Mouse (Mus musculus) heart, embryonic 11.5 days (tissue): Measurements from ENCODE around the gene Tmcc2. TPM values are rescaled to one million over a fixed set of nuclear protein-coding genes. Genes with fewer than 3 reads are reported as not detected.
A peak's percentile ranks its signal among the peaks of the same experiment; 100 is the strongest.

ENCODE experiments used
- ATAC-seq: fragments of 200-750 bp; cut with Nextera tagmentation; replicated peaks from 2 replicates; pipeline ENCODE4 v1.8.0; 2017; ENCODE audit warnings: moderate library complexity; ENCODE audit not compliant: insufficient number of reproducible peaks, low FRiP score, low TSS enrichment
- H3K27ac ChIP-seq: fragments of 300-500 bp; sonication (generic); 2 replicates; pipeline ENCODE4 v1.5.1; 2014; ENCODE audit warnings: mild to moderate bottlenecking, low read depth, low read length
- H3K27me3 ChIP-seq: fragments of 300-500 bp; sonication (generic); 2 replicates; pipeline ENCODE4 v1.6.1; 2014; ENCODE audit warnings: mild to moderate bottlenecking, low read length, mixed read lengths; ENCODE audit not compliant: control insufficient read depth, insufficient read depth
- H3K36me3 ChIP-seq: fragments of 300-500 bp; sonication (generic); 2 replicates; pipeline ENCODE4 v1.6.1; 2014; ENCODE audit warnings: mild to moderate bottlenecking, low read length, moderate library complexity, mixed read lengths; ENCODE audit not compliant: control insufficient read depth, insufficient read depth
- H3K4me1 ChIP-seq: fragments of 300-500 bp; sonication (generic); 2 replicates; pipeline ENCODE4 v1.6.1; 2014; ENCODE audit warnings: low read length; ENCODE audit not compliant: control insufficient read depth, insufficient read depth
- H3K4me2 ChIP-seq: fragments of 300-500 bp; sonication (generic); 2 replicates; pipeline ENCODE4 v1.6.1; 2014; ENCODE audit warnings: mild to moderate bottlenecking, moderate library complexity
- H3K4me3 ChIP-seq: fragments of 300-500 bp; sonication (generic); 2 replicates; pipeline ENCODE4 v1.5.1; 2014; ENCODE audit warnings: low read depth, low read length
- H3K9ac ChIP-seq: fragments of 300-500 bp; sonication (generic); 2 replicates; pipeline ENCODE4 v1.6.1; 2014; ENCODE audit warnings: mild to moderate bottlenecking, low read depth, low read length, moderate library complexity
- H3K9me3 ChIP-seq: fragments of 300-500 bp; sonication (generic); replicated peaks from 2 replicates; pipeline ENCODE4 v1.6.1; 2016; ENCODE audit warnings: low read length; ENCODE audit not compliant: control insufficient read depth
- WGBS: fragments of 180-500 bp; shearing (Covaris S2); extraction: QIAGEN DNeasy Blood & Tissue Kit; methylation state at CpG from one replicate; pipeline ENCODE4 v1.1.7; 2014; ENCODE audit not compliant: insufficient replicate concordance; 5-methylcytosine and 5-hydroxymethylcytosine counted together
- polyA plus RNA-seq: library from polyadenylated mRNA; unstranded; fragments of >200 nt; fragmentation: Nextera tagmentation; extraction: Ambion mirVana; gene quantifications from 2 replicates; pipeline ENCODE4 v1.2.1, GENCODE M21; 2014

Tmcc2 gene
- polyA plus RNA-seq, 1 experiment from 2014 or later = 10.4 TPM

- peak overlapping the region; percentile 54 for H3K4me3 ChIP-seq
- no peak overlapping the region for H3K27ac ChIP-seq
- ATAC-seq = no peak
- peaks cover 11% of the 10 kb centered on the region; the same call in 1 of the 2 replicates for H3K27me3 ChIP-seq
- peak overlapping the region; percentile 58 for H3K9ac ChIP-seq
- peaks cover 32% of the 10 kb centered on the region for H3K4me1 ChIP-seq
- no peaks in the 10 kb centered on the region for H3K9me3 ChIP-seq
- 38% methylated on average over 7 of the region's 7 CpGs for WGBS
- no peaks in the 10 kb centered on the region for H3K36me3 ChIP-seq
- peak overlapping the region; percentile 97 for H3K4me2 ChIP-seq
Measured at GRCm38 (mm10) chr1:132316625-132316994, 74.5 kb downstream of the Tmcc2 start.

- no peaks in the 10 kb centered on the region for H3K9me3 ChIP-seq
- peaks cover 11% of the 10 kb centered on the region; the same call in 1 of the 2 replicates for H3K27me3 ChIP-seq
- H3K36me3 ChIP-seq = no peaks in the 10 kb centered on the region
- peak; percentile 61 for ATAC-seq
- WGBS = under 1% methylated on average over 67 of the region's 67 CpGs
- peak within 1 kb of the TSS; percentile 58 for H3K9ac ChIP-seq
- H3K27ac ChIP-seq = no peak within 1 kb of the TSS
- peak within 1 kb of the TSS; percentile 97 for H3K4me2 ChIP-seq
- peak within 1 kb of the TSS; percentile 54 for H3K4me3 ChIP-seq
- H3K4me1 ChIP-seq = peaks cover 35% of the 10 kb centered on the region
Measured at GRCm38 (mm10) chr1:132315889-132316624, 75.0 kb downstream of the Tmcc2 start, which contains the start of gene Nuak2. Gene Nuak2, plus strand, starts transcription at chr1:132316126.

GRCm38 (mm10) chr1:132312703-132313102 is 78.4 kb downstream of the Tmcc2 start:
- peaks cover 13% of the 10 kb centered on the region; the same call in 1 of the 2 replicates for H3K27me3 ChIP-seq
- H3K9me3 ChIP-seq = no peaks in the 10 kb centered on the region
- H3K4me3 ChIP-seq = no peak overlapping the region
- H3K36me3 ChIP-seq = no peaks in the 10 kb centered on the region
- no peak for ATAC-seq
- WGBS = 53% methylated on average over 3 of the region's 3 CpGs
- H3K4me2 ChIP-seq = no peak overlapping the region
- H3K4me1 ChIP-seq = peaks cover 32% of the 10 kb centered on the region
- H3K9ac ChIP-seq = 0 out of 2 replicates have a peak overlapping the region, but pooled peaks have one; percentile 6
- H3K27ac ChIP-seq = peak overlapping the region; percentile 43; the same call in 1 of the 2 replicates

DNA sequence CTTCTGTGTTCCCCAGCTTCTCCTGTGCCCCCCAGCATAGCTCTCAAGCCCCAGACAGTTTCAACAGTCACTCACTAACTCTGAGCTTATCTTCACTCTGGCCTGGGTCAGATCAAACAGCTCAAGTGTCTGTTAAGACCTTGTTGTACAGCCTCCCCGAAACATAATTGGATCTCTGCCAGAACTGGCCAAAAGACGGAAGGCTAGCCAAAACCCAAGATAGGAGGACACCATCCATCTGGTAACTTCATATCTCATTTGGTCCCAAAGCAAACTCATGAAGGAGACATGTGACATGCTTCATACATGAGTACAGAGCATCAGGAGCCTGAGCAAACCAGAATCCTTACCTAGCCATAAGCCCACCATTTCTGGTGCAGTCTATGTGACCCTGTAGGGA is 79.0 kb downstream of the Tmcc2 start:
- 13% methylated on average over 2 of the region's 2 CpGs for WGBS
- ATAC-seq = no peak
- Histone ChIP-seq H3K4me2 (peak overlapping the region; percentile 27), H3K9ac (no peak overlapping the region), H3K27me3 (peaks cover 17% of the 10 kb centered on the region; the same call in 1 of the 2 replicates), H3K9me3 (no peaks in the 10 kb centered on the region), H3K4me1 (peaks cover 32% of the 10 kb centered on the region), H3K27ac (peak overlapping the region; percentile 66), H3K36me3 (no peaks in the 10 kb centered on the region), H3K4me3 (no peak overlapping the region)

GRCm38 (mm10) chr1:132311174-132311859 is 79.8 kb downstream of the Tmcc2 start:
- H3K27ac ChIP-seq = peak overlapping the region; percentile 66
- H3K27me3 ChIP-seq = peaks cover 10% of the 10 kb centered on the region; the same call in 1 of the 2 replicates
- H3K36me3 ChIP-seq = no peaks in the 10 kb centered on the region
- peak overlapping the region; percentile 31 for H3K4me2 ChIP-seq
- ATAC-seq = 0 out of 2 replicates have a peak, but pooled peaks have one; percentile 36
- no peaks in the 10 kb centered on the region for H3K9me3 ChIP-seq
- no peak overlapping the region for H3K9ac ChIP-seq
- WGBS = 32% methylated on average over 10 of the region's 10 CpGs
- peaks cover 26% of the 10 kb centered on the region for H3K4me1 ChIP-seq
- no peak overlapping the region for H3K4me3 ChIP-seq

DNA sequence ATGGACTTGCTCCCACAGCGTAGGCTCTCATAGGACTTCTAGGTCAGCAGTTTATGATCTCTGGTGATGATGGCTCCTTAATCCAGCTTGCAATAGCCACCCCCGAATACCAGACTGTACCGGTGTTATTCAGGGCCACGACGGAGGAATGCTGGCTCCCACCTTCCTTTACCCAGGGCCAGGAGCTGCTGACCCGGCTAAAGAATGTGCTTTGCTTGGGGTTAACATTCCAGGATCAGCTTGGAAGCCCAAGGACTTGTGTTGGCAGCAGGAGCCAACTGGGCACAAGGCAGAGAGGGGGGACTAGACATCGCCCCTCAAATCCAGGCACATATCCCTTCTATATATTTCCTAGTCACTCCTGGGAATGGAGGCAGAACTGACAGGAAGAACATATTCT is 80.3 kb downstream of the Tmcc2 start:
- H3K27ac ChIP-seq = no peak overlapping the region; the same call in 1 of the 2 replicates
- H3K36me3 ChIP-seq = no peaks in the 10 kb centered on the region
- H3K4me3 ChIP-seq = no peak overlapping the region
- H3K4me1 ChIP-seq = peaks cover 22% of the 10 kb centered on the region
- no peak overlapping the region for H3K4me2 ChIP-seq
- H3K9me3 ChIP-seq = no peaks in the 10 kb centered on the region
- no peak overlapping the region for H3K9ac ChIP-seq
- 41% methylated on average over 7 of the region's 7 CpGs for WGBS
- ATAC-seq = no peak
- H3K27me3 ChIP-seq = peaks cover 8% of the 10 kb centered on the region; the same call in 1 of the 2 replicates

- 73% methylated on average over 7 of the region's 7 CpGs for WGBS
- Histone ChIP-seq H3K9ac (no peak overlapping the region), H3K36me3 (no peaks in the 10 kb centered on the region), H3K27ac (no peak overlapping the region), H3K9me3 (no peaks in the 10 kb centered on the region), H3K4me2 (no peak overlapping the region), H3K27me3 (peaks cover 6% of the 10 kb centered on the region; the same call in 1 of the 2 replicates), H3K4me1 (peaks cover 28% of the 10 kb centered on the region), H3K4me3 (no peak overlapping the region)
- ATAC-seq = no peak
Measured at GRCm38 (mm10) chr1:132308674-132309073, 82.4 kb downstream of the Tmcc2 start.

GRCm38 (mm10) chr1:132307962-132308361 is 83.1 kb downstream of the Tmcc2 start:
- Histone ChIP-seq H3K4me1 (peaks cover 28% of the 10 kb centered on the region), H3K9me3 (no peaks in the 10 kb centered on the region), H3K4me3 (no peak overlapping the region), H3K9ac (no peak overlapping the region), H3K27me3 (peaks cover 6% of the 10 kb centered on the region; the same call in 1 of the 2 replicates), H3K4me2 (no peak overlapping the region), H3K27ac (no peak overlapping the region), H3K36me3 (no peaks in the 10 kb centered on the region)
- ATAC-seq = no peak
- WGBS = 81% methylated on average over 6 of the region's 6 CpGs
